Mouse (Mus musculus): ENCODE measurements around the gene Olfr463. TPM values are rescaled to one million over a fixed set of nuclear protein-coding genes. Genes with fewer than 3 reads are reported as not detected.
A peak's percentile ranks its signal among the peaks of the same experiment; 100 is the strongest.
"Not testable (repeated sequence)": the region's sequence is repeated elsewhere in the genome, so short reads cannot be mapped to it uniquely, and the experiment has no call there.

Olfr463 gene
- polyA plus RNA-seq, 1 experiment = not detected

GRCm38 (mm10) chr11:87870096-87870495 is 27.1 kb downstream of the Olfr463 start:
- H3K36me3 ChIP-seq (ENCODE audit: control insufficient read depth, insufficient read depth, low read length) = no peaks in the 10 kb centered on the region
- DNase-seq = no peak
- TF ChIP-seq POLR2A (IDR thresholded peaks at IDR 0.05; ENCODE audit: low read depth, low read length) (no peak), CTCF (conservative IDR thresholded peaks at IDR 0.05; ENCODE audit: insufficient read depth, insufficient read length, low read depth, low read length) (no peak)
- no peaks in the 10 kb centered on the region for H3K4me1 ChIP-seq (ENCODE audit: control insufficient read depth, insufficient read depth, low read length)
- H3K27ac ChIP-seq (ENCODE audit: insufficient read depth, low read depth, low read length) = no peak overlapping the region
- WGBS = 82% methylated on average over 2 of the region's 2 CpGs
- no peak overlapping the region for H3K4me3 ChIP-seq (ENCODE audit: insufficient read depth, low read depth, low read length)
- no peaks in the 10 kb centered on the region for H3K27me3 ChIP-seq (replicated peaks; ENCODE audit: control insufficient read depth, insufficient read depth, low read length)

GRCm38 (mm10) chr11:87866891-87867290 is 30.3 kb downstream of the Olfr463 start:
- H3K36me3 ChIP-seq (ENCODE audit: control insufficient read depth, insufficient read depth, low read length); H3K4me3 ChIP-seq (ENCODE audit: insufficient read depth, low read depth, low read length); H3K27ac ChIP-seq (ENCODE audit: insufficient read depth, low read depth, low read length); DNase-seq; H3K4me1 ChIP-seq (ENCODE audit: control insufficient read depth, insufficient read depth, low read length); H3K27me3 ChIP-seq (replicated peaks; ENCODE audit: control insufficient read depth, insufficient read depth, low read length): not testable (repeated sequence)
- WGBS = 77% methylated on average over 1 of the region's 2 CpGs

- WGBS = 91% methylated on average over 13 of the region's 13 CpGs
- Histone ChIP-seq H3K4me3 (ENCODE audit: insufficient read depth, low read depth, low read length) (no peak overlapping the region), H3K36me3 (ENCODE audit: control insufficient read depth, insufficient read depth, low read length) (no peaks in the 10 kb centered on the region; the same call in 1 of the 2 replicates), H3K4me1 (ENCODE audit: control insufficient read depth, insufficient read depth, low read length) (no peaks in the 10 kb centered on the region), H3K27me3 (replicated peaks; ENCODE audit: control insufficient read depth, insufficient read depth, low read length) (no peaks in the 10 kb centered on the region), H3K27ac (ENCODE audit: insufficient read depth, low read depth, low read length) (no peak overlapping the region)
- no peak for DNase-seq
- no peak for TF ChIP-seq CTCF (conservative IDR thresholded peaks at IDR 0.05; ENCODE audit: insufficient read depth, insufficient read length, low read depth, low read length)
- no peak for TF ChIP-seq POLR2A (IDR thresholded peaks at IDR 0.05; ENCODE audit: low read depth, low read length)
These were observed 34.4 kb downstream of the Olfr463 start for GRCm38 (mm10) chr11:87862805-87863204.

- 86% methylated on average over 9 of the region's 9 CpGs for WGBS
- H3K4me3 ChIP-seq (ENCODE audit: insufficient read depth, low read depth, low read length) = no peak overlapping the region
- no peaks in the 10 kb centered on the region for H3K27me3 ChIP-seq (replicated peaks; ENCODE audit: control insufficient read depth, insufficient read depth, low read length)
- H3K36me3 ChIP-seq (ENCODE audit: control insufficient read depth, insufficient read depth, low read length) = no peaks in the 10 kb centered on the region; the same call in 1 of the 2 replicates
- TF ChIP-seq POLR2A (IDR thresholded peaks at IDR 0.05; ENCODE audit: low read depth, low read length) (no peak), CTCF (conservative IDR thresholded peaks at IDR 0.05; ENCODE audit: insufficient read depth, insufficient read length, low read depth, low read length) (no peak)
- DNase-seq = no peak
- H3K4me1 ChIP-seq (ENCODE audit: control insufficient read depth, insufficient read depth, low read length) = no peaks in the 10 kb centered on the region
- H3K27ac ChIP-seq (ENCODE audit: insufficient read depth, low read depth, low read length) = no peak overlapping the region
These were observed 36.8 kb downstream of the Olfr463 start for GRCm38 (mm10) chr11:87860426-87860825.

- no peak for DNase-seq
- 90% methylated on average over 11 of the region's 11 CpGs for WGBS
- Histone ChIP-seq H3K4me1 (ENCODE audit: control insufficient read depth, insufficient read depth, low read length) (no peaks in the 10 kb centered on the region), H3K4me3 (ENCODE audit: insufficient read depth, low read depth, low read length) (no peak overlapping the region), H3K27ac (ENCODE audit: insufficient read depth, low read depth, low read length) (no peak overlapping the region), H3K36me3 (ENCODE audit: control insufficient read depth, insufficient read depth, low read length) (no peaks in the 10 kb centered on the region; the same call in 1 of the 2 replicates), H3K27me3 (replicated peaks; ENCODE audit: control insufficient read depth, insufficient read depth, low read length) (no peaks in the 10 kb centered on the region)
- TF ChIP-seq POLR2A (IDR thresholded peaks at IDR 0.05; ENCODE audit: low read depth, low read length) (no peak), CTCF (conservative IDR thresholded peaks at IDR 0.05; ENCODE audit: insufficient read depth, insufficient read length, low read depth, low read length) (no peak)
These were observed 37.9 kb downstream of the Olfr463 start for GRCm38 (mm10) chr11:87859273-87859672.

- 88% methylated on average over 7 of the region's 7 CpGs for WGBS
- Histone ChIP-seq H3K27ac (ENCODE audit: insufficient read depth, low read depth, low read length) (no peak overlapping the region), H3K27me3 (replicated peaks; ENCODE audit: control insufficient read depth, insufficient read depth, low read length) (no peaks in the 10 kb centered on the region), H3K4me1 (ENCODE audit: control insufficient read depth, insufficient read depth, low read length) (peaks cover 8% of the 10 kb centered on the region; the same call in 1 of the 2 replicates), H3K4me3 (ENCODE audit: insufficient read depth, low read depth, low read length) (no peak overlapping the region), H3K36me3 (ENCODE audit: control insufficient read depth, insufficient read depth, low read length) (no peaks in the 10 kb centered on the region; the same call in 1 of the 2 replicates)
- no peak for DNase-seq
- TF ChIP-seq POLR2A (IDR thresholded peaks at IDR 0.05; ENCODE audit: low read depth, low read length) (no peak), CTCF (conservative IDR thresholded peaks at IDR 0.05; ENCODE audit: insufficient read depth, insufficient read length, low read depth, low read length) (no peak)
These were observed 42.6 kb downstream of the Olfr463 start for GRCm38 (mm10) chr11:87854550-87854949.

GRCm38 (mm10) chr11:87853597-87853954 is 43.6 kb downstream of the Olfr463 start:
- Histone ChIP-seq H3K27ac (ENCODE audit: insufficient read depth, low read depth, low read length) (no peak overlapping the region), H3K36me3 (ENCODE audit: control insufficient read depth, insufficient read depth, low read length) (no peaks in the 10 kb centered on the region; the same call in 1 of the 2 replicates), H3K4me3 (ENCODE audit: insufficient read depth, low read depth, low read length) (peak overlapping the region; percentile 76), H3K27me3 (replicated peaks; ENCODE audit: control insufficient read depth, insufficient read depth, low read length) (no peaks in the 10 kb centered on the region), H3K4me1 (ENCODE audit: control insufficient read depth, insufficient read depth, low read length) (peaks cover 8% of the 10 kb centered on the region; the same call in 1 of the 2 replicates)
- 35% methylated on average over 8 of the region's 8 CpGs for WGBS
- TF ChIP-seq CTCF (conservative IDR thresholded peaks at IDR 0.05; ENCODE audit: insufficient read depth, insufficient read length, low read depth, low read length) (no peak), POLR2A (IDR thresholded peaks at IDR 0.05; ENCODE audit: low read depth, low read length) (no peak)
- DNase-seq = peak; percentile 7

Data from kidney, adult 2 months (tissue).